Mouse (Mus musculus) ovary, postnatal 36 days (tissue): ENCODE data around the gene Chit1.

Experiments used
- DNase-seq: peaks from one replicate; pipeline ENCODE4 v3.0.0; 2022; ENCODE audit warnings: low spot score, mixed read lengths

Gene Chit1

GRCm38 (mm10) chr1:134184089-134184488 is 73.0 kb downstream of the Chit1 start:
- DNase-seq = no peak

DNA sequence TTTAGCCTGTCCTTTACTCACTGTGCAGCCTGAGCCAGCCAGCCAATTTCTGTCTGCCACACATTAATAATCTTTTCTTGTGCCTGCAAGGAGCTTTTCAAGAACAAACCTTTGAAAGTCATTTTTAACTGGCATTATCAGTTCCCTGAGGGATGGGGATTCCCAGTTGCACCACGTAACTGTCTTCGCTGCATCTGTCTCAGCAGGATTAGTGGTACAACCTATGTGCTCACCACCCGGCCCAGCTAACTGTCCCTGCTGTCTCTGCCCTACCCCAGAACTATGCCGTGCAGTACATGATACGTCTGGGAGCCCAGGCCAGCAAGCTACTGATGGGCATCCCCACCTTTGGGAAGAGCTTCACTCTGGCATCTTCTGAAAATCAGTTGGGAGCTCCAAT is 77.2 kb downstream of the Chit1 start:
- no peak for DNase-seq

DNA sequence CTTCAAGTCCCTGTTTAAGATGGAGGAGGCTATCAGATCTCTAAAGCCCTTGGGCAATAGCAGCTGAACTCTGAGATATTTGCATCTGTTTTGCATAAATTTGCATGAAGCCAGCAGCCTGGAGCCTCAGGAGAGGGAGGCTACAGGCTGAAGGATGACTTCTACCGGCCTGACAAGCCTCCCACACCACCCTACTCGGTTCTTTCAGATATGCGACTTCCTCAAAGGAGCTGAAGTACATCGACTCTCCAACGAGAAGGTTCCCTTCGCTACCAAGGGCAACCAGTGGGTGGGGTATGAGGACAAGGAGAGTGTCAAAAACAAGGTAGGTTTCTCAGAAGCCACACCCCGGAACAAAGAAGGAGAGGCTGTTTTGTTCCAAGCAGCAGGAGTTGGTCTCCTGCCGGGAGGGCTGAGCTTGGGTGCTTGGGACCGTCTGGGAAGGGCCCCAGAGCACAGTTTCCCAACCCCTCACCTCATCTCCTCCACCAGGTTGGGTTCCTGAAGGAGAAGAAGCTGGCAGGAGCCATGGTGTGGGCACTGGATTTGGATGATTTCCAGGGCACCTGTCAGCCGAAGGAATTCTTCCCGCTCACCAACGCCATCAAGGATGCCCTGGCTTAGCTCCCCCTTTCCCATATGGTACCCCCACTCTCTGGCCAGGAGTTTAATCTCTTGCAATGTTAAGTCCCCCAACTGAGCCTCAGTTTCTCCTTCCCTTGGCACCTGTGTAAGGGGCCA is 78.1 kb downstream of the Chit1 start:
- no peak for DNase-seq

GRCm38 (mm10) chr1:134191192-134191591 is 80.2 kb downstream of the Chit1 start:
- no peak for DNase-seq

DNA sequence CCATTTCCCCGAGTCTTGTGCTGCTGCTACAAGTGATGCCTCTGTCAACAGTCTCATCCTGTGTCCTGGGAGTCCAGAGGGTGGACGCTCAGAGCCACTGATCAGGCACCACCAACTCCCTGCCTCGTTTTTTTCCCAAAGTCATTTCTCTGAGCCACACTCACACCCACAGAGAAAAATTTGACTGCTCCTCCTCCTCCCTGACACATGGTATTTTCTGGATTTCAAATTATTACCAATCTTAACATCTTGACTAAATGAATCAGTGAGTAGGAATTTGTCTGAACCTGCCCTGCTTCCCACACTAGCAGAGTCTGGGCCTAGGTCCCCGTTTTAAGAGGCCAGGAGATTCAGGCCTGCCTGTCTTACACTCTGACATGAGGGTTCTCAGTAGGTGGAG is 81.0 kb downstream of the Chit1 start:
- DNase-seq = no peak

- no peak for DNase-seq
These were observed 82.1 kb downstream of the Chit1 start, which contains the start of gene Mybph for GRCm38 (mm10) chr1:134193126-134193525. Gene Mybph, plus strand, starts transcription at chr1:134193448.

DNA sequence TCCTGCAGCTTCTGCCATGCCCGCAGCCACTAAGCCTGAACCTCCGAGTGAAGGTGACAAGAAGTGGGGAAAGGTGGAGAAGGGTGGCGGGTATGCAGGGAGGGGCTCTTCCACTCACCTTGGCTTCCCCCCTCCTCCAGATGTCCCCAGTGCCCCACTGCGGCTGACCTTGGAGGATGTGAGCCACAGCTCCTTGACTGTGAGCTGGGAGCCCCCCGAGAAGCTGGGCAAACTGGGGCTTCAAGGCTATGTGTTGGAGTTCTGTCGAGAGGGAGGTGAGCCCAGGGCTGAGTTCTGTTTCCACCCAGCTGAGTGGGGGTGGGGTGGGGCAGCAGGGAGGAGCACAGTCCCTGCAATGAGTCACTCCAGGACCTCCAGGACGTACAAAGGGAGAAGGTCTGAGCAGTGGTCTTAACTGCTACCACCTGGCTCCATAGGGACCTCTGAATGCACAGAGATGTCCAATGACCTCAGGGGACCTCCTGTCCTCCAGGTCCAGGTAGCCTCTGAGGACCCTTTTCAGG is 82.7 kb downstream of the Chit1 start:
- no peak for DNase-seq

DNA sequence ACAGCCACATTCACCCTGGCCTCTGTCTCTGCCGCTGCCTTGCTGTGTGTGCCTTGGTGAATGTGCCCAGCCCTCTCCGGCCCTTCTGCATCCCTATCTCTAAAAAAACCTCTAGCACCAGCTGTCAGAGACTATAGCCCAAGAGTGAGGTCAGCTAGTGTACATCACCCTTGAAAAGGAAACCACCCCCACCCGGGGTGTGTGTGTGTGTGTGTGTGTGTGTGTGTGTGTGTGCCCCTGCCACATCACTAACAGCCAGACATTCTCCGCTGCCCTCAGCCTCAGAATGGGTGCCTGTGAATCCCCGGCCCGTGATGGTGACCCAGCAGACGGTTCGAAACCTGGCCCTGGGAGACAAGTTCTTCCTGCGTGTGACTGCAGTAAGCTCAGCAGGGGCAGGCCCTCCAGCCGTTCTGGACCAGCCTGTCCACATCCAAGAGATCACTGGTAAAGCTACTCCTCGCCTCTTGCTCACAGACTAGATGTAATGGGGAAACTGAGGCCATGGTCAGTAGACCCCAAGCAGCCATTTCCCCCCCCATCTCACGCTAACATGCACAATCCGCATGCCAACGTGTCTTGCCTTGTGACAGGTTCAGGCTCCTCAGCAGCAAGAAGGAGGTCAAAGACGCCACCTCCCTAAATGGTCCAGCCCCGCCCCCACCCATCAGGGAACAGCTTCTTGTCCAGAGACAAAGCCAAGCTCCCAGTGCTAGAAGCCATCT is 83.4 kb downstream of the Chit1 start:
- DNase-seq = no peak

DNA sequence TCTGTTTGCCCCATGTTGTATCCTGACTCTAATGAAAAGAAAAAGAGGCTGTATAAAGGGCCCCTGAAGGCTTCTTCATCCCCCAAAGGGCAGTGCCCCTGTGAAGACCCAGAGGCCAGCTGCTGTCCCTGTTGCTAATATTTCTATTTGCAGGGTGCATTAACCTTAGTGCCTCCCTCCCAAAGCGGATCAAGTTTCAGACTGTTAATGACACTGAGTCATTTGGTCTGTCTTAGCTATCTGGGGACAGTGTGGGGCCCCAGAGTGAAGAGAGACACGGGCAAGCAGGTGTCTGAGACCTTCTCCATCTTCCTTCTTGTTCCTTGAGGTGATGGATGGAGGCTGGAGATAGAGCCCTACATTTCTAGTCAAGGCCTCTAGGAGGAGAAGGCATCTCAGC is 84.1 kb downstream of the Chit1 start:
- DNase-seq = no peak

DNA sequence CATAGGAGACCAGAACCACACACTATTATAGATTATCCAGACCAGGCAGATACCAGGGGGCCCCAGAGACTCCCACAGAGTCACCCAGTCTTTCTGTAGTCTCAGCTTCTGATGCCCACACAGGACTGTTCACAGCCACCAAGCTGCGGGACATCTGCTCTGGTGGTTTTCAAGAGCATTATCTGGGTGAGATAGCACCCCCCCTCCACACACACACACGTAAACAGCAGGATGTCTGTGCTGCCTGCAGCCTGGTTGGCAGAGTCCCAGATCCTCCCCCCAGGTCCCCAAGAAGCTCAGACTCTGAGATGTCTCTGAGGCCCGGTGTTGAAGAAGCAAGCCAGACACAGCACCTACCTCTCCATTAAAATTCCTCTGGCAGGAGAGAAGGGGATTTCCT is 84.5 kb downstream of the Chit1 start:
- DNase-seq = no peak

GRCm38 (mm10) chr1:134195979-134196378 is 84.9 kb downstream of the Chit1 start:
- DNase-seq = no peak

GRCm38 (mm10) chr1:134196386-134196785 is 85.3 kb downstream of the Chit1 start:
- peak; percentile 74 for DNase-seq

- no peak for DNase-seq
These were observed 86.4 kb downstream of the Chit1 start for GRCm38 (mm10) chr1:134197325-134197982.

DNA sequence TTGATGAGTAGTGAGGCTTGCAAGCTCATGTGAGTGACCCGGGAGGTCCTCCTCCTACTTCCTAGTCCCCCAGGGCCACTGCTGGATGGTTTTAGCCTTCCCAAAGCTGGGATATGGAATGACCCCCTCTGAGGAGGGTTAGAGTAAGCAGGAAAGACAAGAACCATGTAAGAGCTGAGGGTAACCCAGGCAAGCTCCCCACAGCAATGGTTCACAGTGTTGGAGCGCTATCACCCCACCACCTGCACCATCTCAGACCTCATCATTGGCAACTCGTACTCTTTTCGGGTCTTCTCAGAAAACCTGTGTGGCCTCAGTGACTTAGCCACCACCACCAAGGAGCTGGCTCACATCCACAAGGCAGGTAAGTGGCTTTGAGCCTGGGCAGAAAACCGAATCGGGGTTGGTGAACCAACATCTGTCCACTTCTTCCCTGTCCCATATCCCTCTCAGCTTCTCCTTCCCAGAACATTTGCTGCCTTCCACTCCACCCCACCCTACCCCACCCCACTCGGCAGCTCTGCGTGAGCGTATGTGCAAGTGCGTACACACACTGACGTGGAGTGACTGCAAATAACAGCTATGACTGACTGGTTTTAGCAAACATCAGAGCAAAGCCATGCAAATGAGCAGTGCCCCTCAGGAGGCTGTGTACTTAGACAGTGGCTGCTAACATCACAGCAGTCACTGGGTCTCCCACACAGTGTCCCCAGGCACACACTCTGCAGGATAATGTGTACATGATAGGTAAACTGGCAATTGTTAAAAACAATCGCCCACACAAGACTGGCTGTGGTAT is 87.4 kb downstream of the Chit1 start:
- DNase-seq = no peak

- DNase-seq = no peak
These were observed 89.4 kb downstream of the Chit1 start for GRCm38 (mm10) chr1:134200481-134200880.
